Mouse (Mus musculus) retina, embryonic 14.5 days (tissue): ENCODE measurements around the gene Pdzd8.

Experiments
- DNase-seq: peaks from one replicate; pipeline ENCODE4 v3.0.0-alpha.2; 2015; ENCODE audit warnings: low spot score

Gene Pdzd8

GRCm38 (mm10) chr19:59345658-59346283 is at the start of gene Pdzd8:
TSS of gene Pdzd8 (minus strand) at chr19:59345780.
- DNase-seq = peak; percentile 93

GRCm38 (mm10) chr19:59393777-59394441 is 48.3 kb upstream of the Pdzd8 start:
- DNase-seq = no peak

GRCm38 (mm10) chr19:59388847-59389606 is 43.4 kb upstream of the Pdzd8 start:
- DNase-seq = peak; percentile 90

GRCm38 (mm10) chr19:59388399-59388798 is 42.8 kb upstream of the Pdzd8 start:
- DNase-seq = peak; percentile 50

GRCm38 (mm10) chr19:59387178-59387577 is 41.6 kb upstream of the Pdzd8 start:
- peak; percentile 70 for DNase-seq

- no peak for DNase-seq
These were observed 39.3 kb upstream of the Pdzd8 start for GRCm38 (mm10) chr19:59384582-59385495.

GRCm38 (mm10) chr19:59382416-59382917 is 36.9 kb upstream of the Pdzd8 start:
- no peak for DNase-seq

GRCm38 (mm10) chr19:59379995-59380394 is 34.4 kb upstream of the Pdzd8 start:
- DNase-seq = no peak

GRCm38 (mm10) chr19:59376481-59376880 is 30.9 kb upstream of the Pdzd8 start:
- DNase-seq = no peak

GRCm38 (mm10) chr19:59374940-59375339 is 29.4 kb upstream of the Pdzd8 start:
- no peak for DNase-seq

GRCm38 (mm10) chr19:59372928-59373327 is 27.3 kb upstream of the Pdzd8 start:
- DNase-seq = no peak

- DNase-seq = no peak
These were observed 25.4 kb upstream of the Pdzd8 start for GRCm38 (mm10) chr19:59371016-59371415.

- no peak for DNase-seq
These were observed 22.3 kb upstream of the Pdzd8 start for GRCm38 (mm10) chr19:59367892-59368291.

GRCm38 (mm10) chr19:59366724-59367123 is 21.1 kb upstream of the Pdzd8 start:
- DNase-seq = no peak

GRCm38 (mm10) chr19:59363666-59364065 is 18.1 kb upstream of the Pdzd8 start:
- no peak for DNase-seq

- DNase-seq = no peak
These were observed 17.1 kb upstream of the Pdzd8 start for GRCm38 (mm10) chr19:59362646-59363045.

GRCm38 (mm10) chr19:59360486-59360896 is 14.9 kb upstream of the Pdzd8 start:
- no peak for DNase-seq

- no peak for DNase-seq
These were observed 13.6 kb upstream of the Pdzd8 start for GRCm38 (mm10) chr19:59359202-59359601.

GRCm38 (mm10) chr19:59357878-59358277 is 12.3 kb upstream of the Pdzd8 start:
- DNase-seq = no peak

GRCm38 (mm10) chr19:59356843-59357595 is 11.4 kb upstream of the Pdzd8 start:
- DNase-seq = no peak

GRCm38 (mm10) chr19:59356388-59356787 is 10.8 kb upstream of the Pdzd8 start:
- no peak for DNase-seq
